Mouse (Mus musculus): ENCODE measurements around the gene Vgll4. TPM values are rescaled to one million over a fixed set of nuclear protein-coding genes. Genes with fewer than 3 reads are reported as not detected.

Gene Vgll4
- polyA plus RNA-seq, 1 experiment = 38.4 TPM

- TF ChIP-seq POLR2A (IDR thresholded peaks at IDR 0.05; ENCODE audit: control insufficient read depth, low read depth, low read length) (no peak), CTCF (IDR thresholded peaks at IDR 0.05; ENCODE audit: control insufficient read depth, insufficient read depth, insufficient replicate concordance, low read depth, low read length) (no peak)
- Histone ChIP-seq H3K4me1 (ENCODE audit: control insufficient read depth, insufficient read depth, low read length) (no peaks in the 10 kb centered on the region; the same call in 1 of the 2 replicates), H3K27ac (ENCODE audit: control insufficient read depth, insufficient read depth, low read depth, low read length) (no peak overlapping the region), H3K4me3 (ENCODE audit: control insufficient read depth, low read depth, low read length) (no peak overlapping the region), H3K27me3 (ENCODE audit: control insufficient read depth, insufficient read depth, low read length) (no peaks in the 10 kb centered on the region), H3K36me3 (ENCODE audit: control insufficient read depth, insufficient read depth, low read length) (no peaks in the 10 kb centered on the region)
Observed at GRCm38 (mm10) chr6:114817948-114818347, 151.8 kb downstream of the Vgll4 start.

GRCm38 (mm10) chr6:114814882-114815650 lies 154.7 kb downstream of the Vgll4 start:
- Histone ChIP-seq H3K27me3 (ENCODE audit: control insufficient read depth, insufficient read depth, low read length) (no peaks in the 10 kb centered on the region), H3K4me3 (ENCODE audit: control insufficient read depth, low read depth, low read length) (no peak overlapping the region), H3K27ac (ENCODE audit: control insufficient read depth, insufficient read depth, low read depth, low read length) (no peak overlapping the region), H3K36me3 (ENCODE audit: control insufficient read depth, insufficient read depth, low read length) (no peaks in the 10 kb centered on the region), H3K4me1 (ENCODE audit: control insufficient read depth, insufficient read depth, low read length) (no peaks in the 10 kb centered on the region; the same call in 1 of the 2 replicates)
- TF ChIP-seq CTCF (IDR thresholded peaks at IDR 0.05; ENCODE audit: control insufficient read depth, insufficient read depth, insufficient replicate concordance, low read depth, low read length) = peak; percentile 43; the same call in 1 of the 2 replicates
- TF ChIP-seq POLR2A (IDR thresholded peaks at IDR 0.05; ENCODE audit: control insufficient read depth, low read depth, low read length) = no peak

DNA sequence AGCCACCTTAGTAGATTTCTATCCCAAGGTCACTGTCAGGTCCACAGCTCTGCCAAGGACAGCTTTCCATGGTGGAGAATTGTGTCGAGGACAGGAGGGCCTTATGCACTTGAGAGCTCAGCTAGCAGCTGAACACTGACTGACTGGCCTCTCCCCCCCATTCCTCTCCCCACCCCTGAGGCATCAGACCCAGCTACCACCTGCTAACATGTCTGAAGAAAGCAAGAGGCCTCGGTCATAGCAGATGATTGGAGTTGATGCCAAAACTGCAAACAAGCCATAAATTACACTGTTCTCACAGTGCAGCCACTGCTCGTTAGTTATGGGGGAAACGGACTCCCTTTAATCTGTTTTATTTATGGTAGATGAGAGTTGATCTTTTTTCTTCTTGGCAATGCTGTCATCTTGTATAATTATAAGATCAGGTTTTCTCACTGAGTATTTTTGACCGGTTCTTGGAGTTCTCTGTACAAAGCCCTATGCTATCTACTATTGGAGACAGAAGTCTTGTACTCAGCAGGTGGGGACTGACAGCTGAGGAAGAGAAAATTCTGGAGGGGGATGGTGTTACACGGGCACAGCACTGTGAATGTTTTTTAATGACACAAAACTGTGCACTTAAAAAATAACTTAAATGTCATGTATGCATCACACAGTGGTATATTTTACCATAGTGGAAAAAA lies 155.5 kb downstream of the Vgll4 start:
- Histone ChIP-seq H3K36me3 (ENCODE audit: control insufficient read depth, insufficient read depth, low read length) (no peaks in the 10 kb centered on the region), H3K4me1 (ENCODE audit: control insufficient read depth, insufficient read depth, low read length) (no peaks in the 10 kb centered on the region; the same call in 1 of the 2 replicates), H3K27ac (ENCODE audit: control insufficient read depth, insufficient read depth, low read depth, low read length) (no peak overlapping the region), H3K27me3 (ENCODE audit: control insufficient read depth, insufficient read depth, low read length) (no peaks in the 10 kb centered on the region), H3K4me3 (ENCODE audit: control insufficient read depth, low read depth, low read length) (no peak overlapping the region)
- TF ChIP-seq POLR2A (IDR thresholded peaks at IDR 0.05; ENCODE audit: control insufficient read depth, low read depth, low read length) (no peak), CTCF (IDR thresholded peaks at IDR 0.05; ENCODE audit: control insufficient read depth, insufficient read depth, insufficient replicate concordance, low read depth, low read length) (no peak)

DNA sequence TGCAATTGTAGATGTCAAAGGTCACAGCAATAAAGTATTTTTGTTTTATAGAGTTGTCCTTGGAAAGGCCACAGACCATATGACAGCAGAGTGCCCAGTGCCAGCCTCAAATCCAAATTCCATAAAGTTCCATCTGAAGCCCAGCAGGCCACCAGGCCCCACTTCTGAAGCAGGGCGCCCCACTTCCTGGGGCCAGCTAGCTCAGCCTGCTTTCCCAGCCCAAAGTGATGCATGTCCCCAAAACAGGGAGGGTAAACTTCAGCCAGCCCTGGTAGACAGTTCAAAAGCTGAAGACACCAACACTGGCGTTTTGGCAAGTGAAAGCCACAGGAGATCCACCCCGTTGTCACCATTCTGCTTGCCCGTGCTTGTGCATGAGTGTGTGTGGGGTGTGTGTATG lies 157.0 kb downstream of the Vgll4 start:
- TF ChIP-seq POLR2A (IDR thresholded peaks at IDR 0.05; ENCODE audit: control insufficient read depth, low read depth, low read length) = no peak
- TF ChIP-seq CTCF (IDR thresholded peaks at IDR 0.05; ENCODE audit: control insufficient read depth, insufficient read depth, insufficient replicate concordance, low read depth, low read length) = no peak
- Histone ChIP-seq H3K27ac (ENCODE audit: control insufficient read depth, insufficient read depth, low read depth, low read length) (no peak overlapping the region), H3K4me1 (ENCODE audit: control insufficient read depth, insufficient read depth, low read length) (no peaks in the 10 kb centered on the region), H3K27me3 (ENCODE audit: control insufficient read depth, insufficient read depth, low read length) (no peaks in the 10 kb centered on the region), H3K4me3 (ENCODE audit: control insufficient read depth, low read depth, low read length) (no peak overlapping the region), H3K36me3 (ENCODE audit: control insufficient read depth, insufficient read depth, low read length) (no peaks in the 10 kb centered on the region)

DNA sequence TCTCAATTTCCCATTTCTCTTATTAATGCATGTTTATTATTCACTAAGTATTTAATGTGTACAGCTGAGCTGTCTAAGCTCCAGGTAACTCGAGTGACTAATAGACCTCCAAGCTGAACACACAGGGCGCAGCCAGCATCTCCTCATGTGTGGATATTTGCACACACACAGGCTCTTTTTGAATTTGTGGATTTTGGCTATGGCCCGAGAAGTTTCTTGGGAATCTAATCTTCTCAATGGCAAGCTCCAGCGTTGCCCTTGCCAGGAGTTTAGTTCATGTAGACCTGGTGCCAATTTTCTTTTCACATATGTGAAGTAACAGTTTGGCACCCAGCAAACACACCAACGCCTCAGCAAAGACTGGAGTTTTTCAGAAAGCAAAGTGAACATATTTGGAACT lies 157.5 kb downstream of the Vgll4 start:
- no peaks in the 10 kb centered on the region for H3K36me3 ChIP-seq (ENCODE audit: control insufficient read depth, insufficient read depth, low read length)
- no peaks in the 10 kb centered on the region for H3K27me3 ChIP-seq (ENCODE audit: control insufficient read depth, insufficient read depth, low read length)
- TF ChIP-seq POLR2A (IDR thresholded peaks at IDR 0.05; ENCODE audit: control insufficient read depth, low read depth, low read length) (no peak), CTCF (IDR thresholded peaks at IDR 0.05; ENCODE audit: control insufficient read depth, insufficient read depth, insufficient replicate concordance, low read depth, low read length) (no peak)

More for the DNA sequence above, 157.5 kb downstream of the Vgll4 start:
- no peak overlapping the region for H3K4me3 ChIP-seq (ENCODE audit: control insufficient read depth, low read depth, low read length)
- H3K4me1 ChIP-seq (ENCODE audit: control insufficient read depth, insufficient read depth, low read length) = no peaks in the 10 kb centered on the region
- H3K27ac ChIP-seq (ENCODE audit: control insufficient read depth, insufficient read depth, low read depth, low read length) = no peak overlapping the region

Other genes with a start within 250 kb of the Vgll4 start
- gene Tamm41, start 67.9 kb upstream of the Vgll4 start, polyA plus RNA-seq (2012; rRNA removed) = 13.0 and 14.1 TPM in 2 replicates
- 9.2 and 12.5 TPM in 2 replicates for gene Syn2, start 164.9 kb upstream of the Vgll4 start, polyA plus RNA-seq (2012; rRNA removed)

Data from testis, adult 2 months (tissue).